Mouse (Mus musculus) kidney, postnatal 4 days (tissue): Measurements from ENCODE around the gene Egln3.

Source experiments
- DNase-seq, 2 experiments: peaks; one replicate each; pipeline ENCODE4 v3.0.0; 2021; ENCODE audit warnings: mixed read lengths in 2 of 2

The Egln3 gene

DNA sequence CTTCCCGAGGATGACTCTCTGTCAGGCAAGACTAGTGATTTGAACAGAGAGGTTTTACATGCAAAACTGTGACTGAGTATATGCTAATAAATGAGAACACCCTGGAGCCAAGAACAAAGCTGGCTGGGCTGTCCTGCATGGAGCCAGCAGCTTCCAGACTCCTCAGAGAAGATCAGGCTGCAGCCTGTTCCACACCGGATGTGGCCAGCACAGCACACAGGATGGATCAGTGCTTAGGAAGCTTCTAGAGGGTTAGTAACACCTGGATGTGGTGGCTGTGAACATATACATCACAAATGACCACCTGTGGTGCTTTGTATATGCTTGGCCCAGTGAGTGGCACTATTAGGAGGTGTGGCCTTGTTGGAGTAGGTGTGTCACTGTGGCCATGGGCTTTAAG lies 43.4 kb downstream of the Egln3 start:
- no peak for DNase-seq

DNA sequence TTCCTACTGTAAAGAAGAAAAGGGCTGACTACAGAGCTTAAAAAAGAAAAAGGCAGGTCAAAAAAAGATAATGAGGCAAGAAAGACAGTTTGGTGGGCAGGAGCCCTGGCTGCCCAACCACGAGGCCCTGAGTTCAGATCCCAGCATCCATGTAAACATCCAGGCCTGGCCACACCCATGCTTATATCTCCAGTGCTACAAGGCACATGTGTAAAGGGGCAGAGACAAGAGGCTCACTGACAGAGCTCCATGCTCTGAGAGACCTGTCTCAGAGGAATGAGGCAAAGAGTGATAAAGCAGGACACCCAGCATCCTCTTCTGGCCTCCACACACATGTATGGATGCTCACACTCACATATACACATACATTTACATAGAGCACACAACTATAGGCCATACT lies 48.9 kb downstream of the Egln3 start:
- no peak for DNase-seq

DNA sequence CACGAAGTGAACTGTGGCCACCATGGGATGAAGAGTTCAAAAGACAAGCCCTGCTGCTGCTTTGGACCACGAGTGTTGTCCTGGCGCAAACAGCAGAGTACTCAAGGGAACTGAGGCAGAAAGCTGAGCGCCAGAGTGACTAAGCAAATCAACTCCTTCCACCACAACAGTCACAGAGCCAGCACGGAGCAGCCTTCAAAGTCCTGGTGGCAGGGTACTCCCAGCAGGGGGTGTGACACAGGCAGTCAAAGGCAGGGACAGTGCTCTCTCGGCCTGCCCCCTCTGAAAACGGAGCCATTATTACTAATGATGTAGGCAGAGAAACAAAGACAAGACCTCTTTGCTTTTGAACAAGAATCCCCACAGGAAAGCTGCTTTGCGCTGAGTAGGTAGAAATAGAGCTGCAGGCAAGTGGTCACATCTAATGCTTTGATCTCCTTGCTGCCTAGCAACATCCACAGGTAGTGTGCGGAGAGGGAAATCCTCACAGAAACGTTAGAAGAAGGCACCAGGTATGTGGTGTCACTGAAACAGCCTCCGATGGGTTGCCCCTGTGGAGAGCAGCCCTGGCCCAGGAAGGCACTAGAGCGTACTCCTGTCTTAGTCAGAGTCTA lies 56.6 kb downstream of the Egln3 start:
- DNase-seq: peak in 1 of 2 experiments; percentile 9
